In the genomic region with DNA sequence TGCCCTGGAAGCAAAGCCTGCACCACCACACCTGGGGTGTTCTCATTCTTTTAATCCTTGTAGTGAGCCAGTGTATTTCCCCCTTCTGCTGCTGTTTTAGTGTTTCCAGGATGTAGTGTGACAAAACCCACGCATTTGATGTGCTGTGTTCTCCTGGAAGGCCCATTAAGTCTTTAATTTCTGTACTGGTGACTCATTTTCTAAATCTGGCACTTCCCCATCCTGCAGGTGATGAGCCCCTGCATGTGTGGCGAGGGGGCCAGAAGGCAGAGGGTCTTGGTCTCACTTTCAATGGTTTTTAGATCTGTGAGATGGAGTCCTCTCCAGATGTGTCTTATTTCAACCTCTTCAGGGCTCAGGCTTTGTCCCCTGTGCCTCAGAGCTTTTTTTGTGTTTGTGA, we compare ENCODE assay signal across 17 mouse cellular contexts.
"Had no signal": no experiment of that assay in that cellular context is flagged by ENCODE, and none has a peak within 500 bp of the region (broad histone marks: within the 10 kb centered on the region; RNA-seq: fewer than 3 reads in every experiment).

No protein-coding gene starts in this region.

- H3K27me3 ChIP-seq: limb, embryonic 13.5 days; liver, embryonic 13.5 days had no signal

- H3K27ac ChIP-seq: kidney, postnatal 0 days; layer of hippocampus, adult 2 months; limb, embryonic 10.5 days; limb, embryonic 13.5 days; liver, embryonic 13.5 days had no signal

- H3K9me3 ChIP-seq: limb, embryonic 10.5 days; limb, embryonic 13.5 days; liver, embryonic 13.5 days had no signal

- H3K9ac ChIP-seq: limb, embryonic 13.5 days; liver, embryonic 13.5 days had no signal

- H3K4me3 ChIP-seq: layer of hippocampus, adult 2 months; limb, embryonic 10.5 days; limb, embryonic 13.5 days; liver, embryonic 13.5 days had no signal

- H3K4me2 ChIP-seq: limb, embryonic 13.5 days; liver, embryonic 13.5 days; midbrain, embryonic 11.5 days had no signal

- DNase-seq: kidney, adult 2 months; kidney, postnatal 25 days; layer of hippocampus, adult 9-11 months; liver; liver, embryonic 13.5 days; lung, adult 2 months; lung, postnatal 14 days; lung, postnatal 4 days; midbrain, embryonic 14.5 days; right cerebral cortex, adult 18-20 months; right cerebral cortex, postnatal 14 days; thymus, postnatal 25 days had no signal

- H3K4me1 ChIP-seq: limb, embryonic 10.5 days; limb, embryonic 13.5 days; liver, embryonic 13.5 days had no signal
